Mouse (Mus musculus) B cell, adult 67 days (primary cell): ENCODE data around the gene Asb2. TPM values are rescaled to one million over a fixed set of nuclear protein-coding genes. Genes with fewer than 3 reads are reported as not detected.

Experiments
- total RNA-seq, 2 experiments: library from RNA; stranded (reverse); gene quantifications; 4 replicates each; pipeline ENCODE4 v1.2.4; 2023

The Asb2 gene
- total RNA-seq = 10 to 100 TPM; 21.8 to 33.1 TPM

DNA sequence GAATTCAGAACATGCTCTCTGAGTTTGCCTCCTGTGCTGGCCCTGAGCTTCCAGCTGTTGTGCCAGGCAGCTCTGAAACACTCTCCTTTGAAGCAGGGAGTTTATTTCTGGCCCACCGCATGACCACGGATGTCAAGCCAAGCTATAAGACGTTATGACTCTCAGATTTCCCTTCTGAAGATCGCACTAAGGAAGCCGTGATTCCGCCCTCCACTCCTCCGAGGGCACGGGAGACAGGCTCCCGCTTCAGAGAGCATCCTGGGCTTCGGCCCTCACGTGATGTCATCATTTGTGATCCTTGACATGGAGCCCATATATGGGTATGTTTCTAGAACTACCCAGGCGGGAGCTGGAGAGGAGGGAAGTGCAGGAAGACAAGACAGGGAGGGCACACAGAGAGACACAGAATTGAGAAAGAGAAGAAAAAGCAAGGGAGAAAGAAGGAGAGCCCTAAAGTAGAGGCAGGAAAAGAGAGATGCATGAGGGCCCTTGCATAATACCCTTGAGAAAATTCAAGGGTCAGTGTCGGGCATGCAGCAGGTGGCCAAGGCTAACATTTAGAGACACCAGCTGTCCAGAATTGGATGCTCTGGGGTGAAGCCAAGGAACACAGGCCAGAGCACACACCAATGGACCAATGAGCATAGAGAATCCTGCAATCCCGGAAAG is at the start of gene Asb2:
TSS of gene Asb2 (minus strand) at position 256 of the 669 bp plus-strand sequence.

DNA sequence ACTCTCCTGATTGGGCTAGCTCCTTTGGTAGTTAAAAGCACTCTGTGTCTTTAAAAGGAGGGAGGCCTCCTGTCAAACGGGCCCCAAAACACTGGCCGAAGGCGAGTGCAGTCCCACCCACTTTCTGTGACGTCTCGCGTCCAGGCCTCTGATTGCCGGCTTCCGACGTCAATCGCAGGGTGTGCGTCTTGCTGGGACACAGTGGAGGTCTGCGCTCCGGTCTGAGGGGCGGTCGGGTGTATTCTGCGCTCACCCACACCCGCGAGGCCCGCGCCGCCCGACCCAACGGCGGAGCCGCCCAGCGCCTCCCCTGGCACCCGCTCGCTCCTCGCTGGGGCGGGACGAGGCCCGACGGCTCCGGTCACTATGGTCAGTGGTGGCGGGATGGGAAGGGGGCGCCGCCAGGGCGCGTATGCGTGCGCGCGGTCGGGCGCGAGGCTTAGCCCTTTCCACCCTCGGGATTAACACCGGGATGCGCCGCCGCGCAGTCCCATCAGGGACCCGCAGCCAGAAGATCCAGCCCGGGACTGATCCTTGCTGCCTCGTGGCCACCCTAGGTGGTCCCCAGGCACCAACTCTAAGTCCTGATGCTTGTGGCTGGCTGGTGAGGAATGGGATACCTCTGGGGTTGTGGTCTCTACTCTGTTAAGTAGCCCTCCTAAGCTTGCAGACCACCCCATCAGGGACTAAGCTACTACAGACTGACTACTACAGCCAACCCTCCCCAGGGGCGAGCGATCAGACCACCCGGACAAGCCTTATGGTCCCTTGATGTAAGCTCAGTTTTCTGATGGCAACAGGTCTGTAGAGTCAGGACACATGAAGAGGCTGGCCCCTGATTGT is 32.9 kb upstream of the Asb2 start, which contains the start of gene Otub2:
TSS of gene Otub2 (plus strand) at position 178 of the 843 bp plus-strand sequence.

DNA sequence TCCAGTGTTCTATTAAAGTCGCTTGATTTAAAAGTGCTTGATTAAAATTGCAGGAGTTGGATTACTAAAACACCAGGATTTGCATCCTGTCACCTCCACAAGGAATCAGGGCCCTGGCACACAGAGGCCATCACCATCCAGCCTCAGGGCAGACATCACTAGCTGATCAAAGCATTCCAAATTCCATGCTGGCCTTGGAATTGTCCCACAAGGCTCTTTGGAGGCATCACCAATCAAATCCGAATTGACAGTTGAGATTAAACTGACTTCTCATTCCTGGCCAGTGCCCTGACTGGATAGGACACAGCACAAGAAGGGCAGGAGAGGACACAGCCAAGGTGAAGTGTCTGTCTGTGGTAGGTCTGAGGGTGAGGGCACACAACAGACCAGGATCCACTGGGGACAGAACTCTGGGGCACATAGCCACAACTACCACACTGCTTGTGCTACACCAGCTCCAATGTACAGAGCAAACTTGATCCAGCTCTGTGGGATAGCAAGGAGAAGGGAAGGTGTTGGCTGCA is 45.0 kb downstream of the Asb2 start, which contains the start of gene Fam181a:
TSS of gene Fam181a (plus strand) at position 232 of the 524 bp plus-strand sequence.

Other genes starting within 250 kb of the Asb2 start
- not detected for gene Prima1, start 113.9 kb downstream of the Asb2 start, total RNA-seq
- not detected for gene Fam181a, start 45.0 kb downstream of the Asb2 start, total RNA-seq
- gene Otub2, start 32.7 kb upstream of the Asb2 start, total RNA-seq = 10 to 100 TPM in 1 of 2 experiments, 1 to 10 TPM in 1; 5.5 to 10.1 TPM
- gene 9330161L09Rik, start 51.8 kb upstream of the Asb2 start, total RNA-seq = 10 to 100 TPM in 1 of 2 experiments, 1 to 10 TPM in 1; 8.2 to 11.0 TPM
- gene Ddx24, start 69.8 kb upstream of the Asb2 start, total RNA-seq = 100 to 1,000 TPM; 196 to 208 TPM
- 100 to 1,000 TPM in 1 of 2 experiments, 10 to 100 TPM in 1; 85.5 to 107 TPM for gene Ifi27, start 78.2 kb upstream of the Asb2 start, total RNA-seq
- 100 to 1,000 TPM; 143 to 206 TPM for gene Ifi27l2a, start 87.7 kb upstream of the Asb2 start, total RNA-seq
- gene Ifi27l2b, start 101.2 kb upstream of the Asb2 start, total RNA-seq = not detected
- under 1 TPM in 1 of 2 experiments, not detected in 1; 0.26 TPM for gene Ppp4r4, start 176.3 kb upstream of the Asb2 start, total RNA-seq